Mouse (Mus musculus): ENCODE data around the gene Loxl1.
A peak's percentile ranks its signal among the peaks of the same experiment; 100 is the strongest.

DNA sequence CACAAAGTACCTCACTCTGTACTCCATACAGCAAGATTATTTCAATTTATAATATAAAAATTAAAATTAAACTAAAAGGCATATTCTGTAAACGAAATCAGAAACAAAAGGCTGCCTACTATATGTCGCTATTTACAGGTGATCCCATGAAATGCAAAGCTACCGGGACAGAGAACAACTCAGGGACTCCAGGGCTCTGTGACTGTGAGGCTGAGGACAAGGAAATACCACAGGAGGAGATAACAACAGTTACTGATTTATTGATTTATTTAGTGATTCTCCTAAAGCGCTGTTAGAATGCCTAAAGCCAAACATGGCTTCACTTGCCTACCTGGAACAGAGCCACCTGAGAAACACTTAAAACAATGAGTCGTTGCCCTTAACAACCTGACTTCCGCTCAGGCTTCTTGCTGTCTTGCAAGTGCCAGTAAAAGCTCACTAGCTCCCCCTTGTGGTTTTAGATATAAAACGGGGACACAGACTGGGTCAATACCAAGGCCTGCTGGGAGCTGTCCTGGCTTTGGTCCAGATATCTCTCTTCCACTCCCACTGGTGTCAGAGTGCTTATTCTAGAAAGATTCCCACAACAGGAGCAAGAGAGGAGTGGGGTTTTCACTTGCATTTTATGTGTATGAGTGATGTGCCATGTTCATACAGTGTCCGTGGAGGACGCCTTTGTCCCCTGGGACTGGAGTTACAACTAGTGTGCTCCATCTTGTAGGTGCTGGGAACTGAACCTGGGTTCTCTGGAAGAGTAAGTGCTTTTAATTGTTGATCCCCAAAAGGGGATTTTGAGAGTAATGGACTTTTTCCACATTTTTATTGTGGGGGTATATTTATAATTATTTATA is 32.5 kb downstream of the Loxl1 start:
- TF ChIP-seq CTCF (IDR thresholded peaks at IDR 0.05; ENCODE audit: low read depth, low read length) (peak; percentile 70), TAL1 (conservative IDR thresholded peaks at IDR 0.05; ENCODE audit: low read depth, low read length) (no peak), GATA1 (IDR thresholded peaks at IDR 0.05; ENCODE audit: borderline replicate concordance, low read length) (no peak)
